ENCODE assay signal across 17 mouse cellular contexts in the genomic region with DNA sequence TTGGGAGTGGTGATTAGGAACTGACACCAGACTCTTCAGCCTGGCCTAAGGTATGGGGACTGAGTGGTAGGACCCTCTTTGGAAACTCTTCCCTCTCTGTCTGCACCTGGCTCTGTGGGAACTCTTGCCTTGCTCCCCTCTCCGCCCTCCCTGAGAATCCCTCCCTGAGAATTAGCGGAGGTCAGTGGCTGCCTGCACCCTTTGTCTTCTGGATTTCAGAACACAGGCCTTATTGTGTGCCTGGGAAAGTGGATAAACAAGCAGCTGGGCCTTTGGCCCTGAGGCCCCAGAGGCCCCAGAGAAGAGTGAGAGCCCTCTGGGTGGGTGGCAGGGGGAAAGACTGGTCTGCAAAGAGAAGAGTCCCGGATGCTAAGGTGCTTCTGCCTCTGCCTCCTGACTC. TPM values are rescaled to one million over a fixed set of nuclear protein-coding genes. Genes with fewer than 3 reads are reported as not detected.
DNase-seq lines count a peak whose midpoint lies in the region; ATAC-seq lines count a peak whose summit lies in the region.
"Had no signal": no experiment of that assay in that cellular context is flagged by ENCODE, and none has a peak within 500 bp of the region (broad histone marks: within the 10 kb centered on the region; RNA-seq: fewer than 3 reads in every experiment).

No protein-coding gene starts in this region.

- peak; percentile 53 for DNase-seq in hindbrain, embryonic 11.5 days (ENCODE audit: low spot score)
- DNase-seq in hindbrain, embryonic 14.5 days (ENCODE audit: low spot score): no peak
- no peak for DNase-seq in neural tube, embryonic 10.5 days (ENCODE audit: extremely low spot score, low spot score)
- peak; percentile 44 for DNase-seq in embryo, embryonic 11 days
- peak; percentile 95 for DNase-seq in retina, postnatal 1 day
- DNase-seq in lung, adult 18-20 months: no peak
- DNase-seq: adrenal gland, adult 2 months; cerebellum, adult 8-10 months; gastrocnemius, postnatal 14 days; heart, postnatal 10 days; kidney, adult 9 months; liver, postnatal 0 days; lung, postnatal 36 days; right cerebral cortex, postnatal 25 days had no signal

- H3K4me1 ChIP-seq in hindbrain, embryonic 11.5 days (replicated peaks; ENCODE audit: control insufficient read depth, insufficient read depth, low read length): peaks cover 26% of the 10 kb centered on the region
- H3K4me1 ChIP-seq in hindbrain, embryonic 14.5 days (replicated peaks; ENCODE audit: control insufficient read depth, insufficient read depth, low read length): peaks cover 33% of the 10 kb centered on the region
- H3K4me1 ChIP-seq in neural tube, embryonic 12.5 days: peaks cover 42% of the 10 kb centered on the region

- no peaks in the 10 kb centered on the region for H3K36me3 ChIP-seq in hindbrain, embryonic 11.5 days (ENCODE audit: control insufficient read depth, insufficient read depth, low read length)
- no peaks in the 10 kb centered on the region for H3K36me3 ChIP-seq in hindbrain, embryonic 14.5 days (replicated peaks; ENCODE audit: control insufficient read depth, insufficient read depth)
- no peaks in the 10 kb centered on the region for H3K36me3 ChIP-seq in neural tube, embryonic 12.5 days
- H3K36me3 ChIP-seq: embryonic facial prominence, embryonic 12.5 days; limb, embryonic 15.5 days had no signal

- 7% methylated on average over 3 of the region's 3 CpGs for WGBS in hindbrain, embryonic 11.5 days
- 21% methylated on average over 3 of the region's 3 CpGs for WGBS in hindbrain, embryonic 14.5 days
- 11% methylated on average over 3 of the region's 3 CpGs for WGBS in neural tube, embryonic 12.5 days

- no peak overlapping the region for H3K4me3 ChIP-seq in hindbrain, embryonic 11.5 days (ENCODE audit: low read depth, low read length)
- H3K4me3 ChIP-seq in hindbrain, embryonic 14.5 days (replicated peaks; ENCODE audit: low read length): no peak overlapping the region
- H3K4me3 ChIP-seq in neural tube, embryonic 12.5 days: no peak overlapping the region
- H3K4me3 ChIP-seq: embryonic facial prominence, embryonic 12.5 days; limb, embryonic 15.5 days had no signal

- ATAC-seq in hindbrain, embryonic 11.5 days (ENCODE audit: low FRiP score): 0 out of 2 replicates have a peak, but pooled peaks have one; percentile 36
- no peak for ATAC-seq in hindbrain, embryonic 14.5 days (ENCODE audit: low FRiP score)
- ATAC-seq in neural tube, embryonic 12.5 days (ENCODE audit: low FRiP score, low read depth): peak; percentile 58; the same call in 1 of the 2 replicates
- ATAC-seq: liver, postnatal 0 days had no signal

- 0 out of 2 replicates have a peak overlapping the region, but pooled peaks have one; percentile 5 for H3K9ac ChIP-seq in hindbrain, embryonic 11.5 days (ENCODE audit: low read depth, low read length)
- no peak overlapping the region for H3K9ac ChIP-seq in hindbrain, embryonic 14.5 days
- no peak overlapping the region for H3K9ac ChIP-seq in neural tube, embryonic 12.5 days
- H3K9ac ChIP-seq: embryonic facial prominence, embryonic 12.5 days; limb, embryonic 15.5 days; liver, postnatal 0 days had no signal

- H3K27ac ChIP-seq in hindbrain, embryonic 11.5 days (ENCODE audit: low read depth, low read length): peak overlapping the region; percentile 49; the same call in 1 of the 2 replicates
- H3K27ac ChIP-seq in hindbrain, embryonic 14.5 days: no peak overlapping the region
- no peak overlapping the region for H3K27ac ChIP-seq in neural tube, embryonic 12.5 days
- H3K27ac ChIP-seq: embryonic facial prominence, embryonic 12.5 days; limb, embryonic 15.5 days had no signal

- H3K4me2 ChIP-seq in hindbrain, embryonic 11.5 days (replicated peaks; ENCODE audit: low read depth, low read length): no peak overlapping the region
- H3K4me2 ChIP-seq in hindbrain, embryonic 14.5 days (replicated peaks): no peak overlapping the region
- no peak overlapping the region for H3K4me2 ChIP-seq in neural tube, embryonic 12.5 days (replicated peaks)
- H3K4me2 ChIP-seq: embryonic facial prominence, embryonic 12.5 days; limb, embryonic 15.5 days had no signal

- no peaks in the 10 kb centered on the region for H3K9me3 ChIP-seq in hindbrain, embryonic 11.5 days (ENCODE audit: control insufficient read depth, low read length)
- no peaks in the 10 kb centered on the region for H3K9me3 ChIP-seq in hindbrain, embryonic 14.5 days (ENCODE audit: control insufficient read depth, low read length)
- H3K9me3 ChIP-seq in neural tube, embryonic 12.5 days: no peaks in the 10 kb centered on the region
- H3K9me3 ChIP-seq: embryonic facial prominence, embryonic 12.5 days; limb, embryonic 15.5 days had no signal

- H3K27me3 ChIP-seq in hindbrain, embryonic 11.5 days (ENCODE audit: control insufficient read depth, insufficient read depth, low read length): no peaks in the 10 kb centered on the region
- H3K27me3 ChIP-seq in hindbrain, embryonic 14.5 days (ENCODE audit: control insufficient read depth, insufficient read depth, low read length): no peaks in the 10 kb centered on the region
- no peaks in the 10 kb centered on the region for H3K27me3 ChIP-seq in neural tube, embryonic 12.5 days (replicated peaks)
- H3K27me3 ChIP-seq: embryonic facial prominence, embryonic 12.5 days; limb, embryonic 15.5 days had no signal

RNA-seq across cellular contexts. Expression of gene Rab11fip4, which starts 22.1 kb away (rescaled TPM):
- 11.5 and 11.6 TPM in 2 replicates for polyA plus RNA-seq in hindbrain, embryonic 11.5 days (2014; fragmentation: Nextera tagmentation; extraction: Ambion mirVana)
- 24.0 and 24.3 TPM in 2 replicates for polyA plus RNA-seq in hindbrain, embryonic 14.5 days (2014; fragmentation: Nextera tagmentation; extraction: Ambion mirVana)
- polyA plus RNA-seq in neural tube, embryonic 12.5 days (2016; fragmentation: Nextera tagmentation; extraction: Ambion mirVana): 22.8 and 22.9 TPM in 2 replicates

Comparison
In these comparisons a context has a peak if more than half of its experiments do, and no peak if none do; other contexts are left out.
1. DNase-seq: peak in hindbrain, embryonic 11.5 days (single experiment), embryo, embryonic 11 days (single experiment) and retina, postnatal 1 day (single experiment); none in hindbrain, embryonic 14.5 days (single experiment), neural tube, embryonic 10.5 days (single experiment) and lung, adult 18-20 months (0 of 2).